Mouse (Mus musculus) WW6 (cell line): ENCODE measurements around the gene Hoxd12.

Source experiments
- DNase-seq: peaks from one replicate; pipeline ENCODE4 v3.0.0-alpha.2; 2013; ENCODE audit warnings: low read depth, low spot score

The Hoxd12 gene

GRCm38 (mm10) chr2:74663291-74663925 lies 11.4 kb upstream of the Hoxd12 start:
- no peak for DNase-seq

GRCm38 (mm10) chr2:74666411-74666810 lies 8.4 kb upstream of the Hoxd12 start:
- no peak for DNase-seq

GRCm38 (mm10) chr2:74667191-74667841 lies 7.5 kb upstream of the Hoxd12 start:
- no peak for DNase-seq

GRCm38 (mm10) chr2:74667842-74668357 lies 6.9 kb upstream of the Hoxd12 start, which contains the start of gene Hoxd13:
Hoxd13 (plus strand) TSS chr2:74668310.
- DNase-seq: no peak

GRCm38 (mm10) chr2:74668370-74669229 lies 6.2 kb upstream of the Hoxd12 start:
- DNase-seq: no peak

- no peak for DNase-seq
Measured at GRCm38 (mm10) chr2:74669230-74669578, 5.6 kb upstream of the Hoxd12 start.

GRCm38 (mm10) chr2:74669650-74670235 lies 5.1 kb upstream of the Hoxd12 start:
- DNase-seq: no peak

- DNase-seq: no peak
Measured at GRCm38 (mm10) chr2:74670632-74671188, 4.1 kb upstream of the Hoxd12 start.

GRCm38 (mm10) chr2:74671847-74672246 lies 3.0 kb upstream of the Hoxd12 start:
- DNase-seq: no peak

- no peak for DNase-seq
Measured at GRCm38 (mm10) chr2:74672481-74673362, 2.1 kb upstream of the Hoxd12 start.

- DNase-seq: no peak
Measured at GRCm38 (mm10) chr2:74673835-74674425, 883 bp upstream of the Hoxd12 start.

- no peak for DNase-seq
Measured at GRCm38 (mm10) chr2:74675666-74676282, 961 bp downstream of the Hoxd12 start.

- no peak for DNase-seq
Measured at GRCm38 (mm10) chr2:74676376-74677052, 1.7 kb downstream of the Hoxd12 start.

- DNase-seq: no peak
Measured at GRCm38 (mm10) chr2:74677106-74677505, 2.3 kb downstream of the Hoxd12 start.

- DNase-seq: no peak
Measured at GRCm38 (mm10) chr2:74678891-74679595, 4.2 kb downstream of the Hoxd12 start, which contains the start of gene Hoxd11. Hoxd11 (plus strand) TSS chr2:74679557.

GRCm38 (mm10) chr2:74679596-74679971 lies 4.8 kb downstream of the Hoxd12 start:
- no peak for DNase-seq

- DNase-seq: no peak
Measured at GRCm38 (mm10) chr2:74679980-74680379, 5.2 kb downstream of the Hoxd12 start.
